Mouse (Mus musculus) CD8-positive naive resting alpha-beta T cell, adult 2 months (primary cell): ENCODE data around the gene Ivns1abp.
"Not testable (repeated sequence)": the region's sequence is repeated elsewhere in the genome, so short reads cannot be mapped to it uniquely, and the experiment has no call there.

Experiments
- DNase-seq, 2 experiments: peaks; one replicate each; pipeline ENCODE4 v3.0.0; 2022; ENCODE audit warnings: low read depth in 2 of 2, low spot score in 2 of 2

Gene Ivns1abp

DNA sequence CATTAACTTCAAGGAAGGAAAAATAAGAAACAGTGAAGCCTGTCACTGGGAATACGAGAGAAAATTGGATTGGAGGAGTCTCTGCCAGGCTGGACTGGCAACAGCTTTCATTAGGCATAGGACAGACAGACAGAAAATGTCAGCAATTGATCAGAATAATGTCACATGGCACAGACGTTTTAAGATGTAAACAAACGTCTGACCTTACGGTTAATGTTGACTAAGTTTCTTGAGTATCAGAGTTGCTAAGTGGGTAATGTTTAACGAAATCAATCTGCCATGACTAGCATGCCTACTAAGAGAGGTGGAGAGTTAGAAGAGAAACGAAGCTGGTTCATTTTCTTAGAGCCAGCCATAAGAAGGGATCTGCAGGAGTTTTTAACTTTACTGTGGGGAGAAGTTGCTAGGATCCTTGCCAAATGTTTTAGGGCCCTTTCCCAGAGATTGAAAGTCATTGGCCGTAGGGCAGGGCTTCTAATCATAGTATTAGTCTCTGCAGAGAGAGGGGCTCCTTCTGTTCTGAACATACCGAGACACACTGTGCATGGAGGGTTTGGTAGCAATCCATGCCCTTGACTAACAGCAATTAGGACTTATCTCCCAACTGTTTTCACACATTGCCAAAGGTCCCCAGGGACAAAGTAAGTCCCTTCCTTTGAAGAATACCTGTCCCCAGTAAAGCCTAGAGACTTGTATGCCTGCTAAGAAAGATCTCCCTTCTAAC is 2.8 kb upstream of the Ivns1abp start:
- no peak for DNase-seq

DNA sequence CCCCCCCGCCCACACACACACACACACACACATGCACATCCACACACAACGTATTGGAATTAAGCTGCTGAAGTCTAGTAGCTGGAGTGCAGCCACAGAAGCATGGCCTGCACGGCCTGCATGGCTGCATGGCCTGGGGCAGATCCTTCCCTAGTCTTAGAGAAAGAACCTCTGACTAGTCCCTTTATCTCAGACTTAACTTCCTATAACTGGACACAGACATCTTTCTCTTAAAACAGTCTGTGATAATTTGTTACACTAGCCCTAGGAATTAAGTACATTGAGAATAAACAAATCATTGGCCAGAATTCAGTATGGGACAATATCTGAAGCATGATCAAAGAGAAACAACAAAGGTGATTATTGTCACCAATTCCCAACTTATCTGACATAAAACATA is 2.0 kb upstream of the Ivns1abp start:
- DNase-seq, result no peak

DNA sequence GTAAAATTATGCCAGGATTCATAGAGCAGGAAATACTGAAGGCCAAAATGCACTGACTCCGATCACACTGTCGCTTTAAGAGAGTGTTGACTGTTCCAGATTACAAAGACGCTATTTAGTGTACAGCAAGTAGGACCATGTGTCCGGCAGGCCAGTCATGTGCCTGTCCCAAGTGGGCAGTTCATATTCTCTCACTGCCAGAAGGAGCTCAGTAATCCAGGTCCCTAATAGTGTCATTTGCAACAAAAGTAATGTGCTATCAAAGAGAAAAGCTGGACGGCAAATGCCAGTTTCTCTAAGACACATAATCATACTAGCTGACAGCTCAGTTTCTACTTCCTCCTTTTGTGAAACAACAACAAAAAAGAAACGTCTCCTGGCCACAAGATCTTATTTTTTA is 1.3 kb upstream of the Ivns1abp start:
- no peak for DNase-seq

DNA sequence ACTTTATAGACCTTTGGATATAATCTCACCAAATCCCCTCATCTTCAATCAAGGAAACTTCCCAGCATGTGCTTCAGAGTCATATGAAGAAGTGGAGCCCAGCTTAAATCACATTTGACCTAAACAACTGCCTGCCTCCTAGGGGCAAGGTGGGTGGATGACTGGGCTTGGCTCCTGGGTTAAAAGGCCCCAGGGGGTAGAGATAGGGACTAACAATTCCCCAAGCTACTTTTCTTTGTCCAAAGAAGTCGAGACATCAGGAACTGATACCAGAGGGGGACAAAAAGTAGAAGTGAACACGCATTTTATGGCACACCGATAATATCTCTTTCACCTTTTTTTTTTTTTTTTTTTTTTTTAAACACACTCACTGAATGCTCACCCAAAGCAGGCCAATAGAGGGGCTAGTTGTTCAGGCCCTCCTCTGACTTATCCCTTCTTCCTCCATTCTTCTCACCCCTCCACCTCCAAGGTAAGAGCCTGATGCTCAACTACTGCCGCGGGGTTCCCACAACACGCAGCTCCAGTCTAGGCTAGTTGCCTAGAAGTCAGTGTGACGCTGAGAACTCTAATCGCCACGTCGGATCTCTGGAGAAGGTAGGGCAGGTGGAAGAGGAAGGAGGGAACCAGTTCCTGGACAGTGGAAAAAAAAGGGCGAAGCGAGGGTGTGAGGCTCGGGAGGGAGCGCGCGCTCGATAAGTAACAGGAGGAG is 550 bp upstream of the Ivns1abp start:
- peak; percentile 8 to 16 for DNase-seq

DNA sequence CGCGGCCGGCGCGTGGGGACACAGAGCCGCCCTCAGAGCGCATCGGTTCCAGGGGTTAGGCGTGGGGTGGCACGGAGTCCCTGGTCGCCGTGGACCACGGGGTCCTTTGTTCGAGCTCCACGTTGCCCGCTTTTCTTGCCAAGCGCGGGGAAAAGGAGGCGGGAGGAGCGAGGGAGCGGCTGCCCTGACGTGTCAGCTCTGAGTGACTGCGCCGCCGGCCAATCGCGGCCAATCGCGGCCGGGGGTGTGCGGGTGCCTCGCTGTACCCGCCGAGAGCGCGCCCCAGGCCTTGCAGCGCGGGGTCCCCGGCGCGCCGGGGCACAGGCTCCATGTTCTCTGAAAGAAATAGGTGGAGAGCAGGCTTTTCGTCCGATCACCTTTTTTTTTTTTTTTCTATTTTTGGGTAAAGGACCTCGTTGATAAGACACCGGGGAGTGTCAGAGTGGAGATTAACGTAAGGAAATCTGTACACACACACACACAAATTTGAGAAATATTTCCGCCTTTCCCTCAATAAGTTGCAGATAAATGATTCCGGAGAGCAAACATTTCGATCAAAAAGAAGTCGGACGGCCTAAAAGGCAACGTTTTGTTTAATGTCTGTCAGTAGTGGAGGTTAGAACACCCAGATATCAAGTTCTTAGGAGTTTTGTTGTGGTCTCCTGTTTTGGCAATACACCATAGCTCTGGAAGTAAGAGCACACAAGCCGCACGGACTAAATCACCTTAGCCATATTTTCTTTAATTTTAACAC is 1.0 kb downstream of the Ivns1abp start:
- DNase-seq, result peak; percentile 81 to 86

DNA sequence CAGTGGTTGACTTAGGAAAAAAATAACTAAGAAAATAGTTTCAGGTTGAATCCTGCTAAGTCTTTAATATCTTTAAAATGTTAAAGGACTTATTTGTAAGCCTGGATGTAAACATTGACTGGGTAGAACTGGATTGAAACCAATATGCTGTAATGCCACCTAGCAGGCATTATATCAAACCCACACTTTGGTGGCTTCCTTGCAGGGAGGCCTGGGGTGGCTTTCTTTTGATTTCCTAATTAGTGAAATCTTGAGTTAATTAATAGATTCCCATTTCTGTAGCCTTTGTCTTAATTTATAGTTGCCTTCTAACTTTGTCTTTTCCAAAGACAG is 1.6 kb downstream of the Ivns1abp start:
- DNase-seq, result no peak

DNA sequence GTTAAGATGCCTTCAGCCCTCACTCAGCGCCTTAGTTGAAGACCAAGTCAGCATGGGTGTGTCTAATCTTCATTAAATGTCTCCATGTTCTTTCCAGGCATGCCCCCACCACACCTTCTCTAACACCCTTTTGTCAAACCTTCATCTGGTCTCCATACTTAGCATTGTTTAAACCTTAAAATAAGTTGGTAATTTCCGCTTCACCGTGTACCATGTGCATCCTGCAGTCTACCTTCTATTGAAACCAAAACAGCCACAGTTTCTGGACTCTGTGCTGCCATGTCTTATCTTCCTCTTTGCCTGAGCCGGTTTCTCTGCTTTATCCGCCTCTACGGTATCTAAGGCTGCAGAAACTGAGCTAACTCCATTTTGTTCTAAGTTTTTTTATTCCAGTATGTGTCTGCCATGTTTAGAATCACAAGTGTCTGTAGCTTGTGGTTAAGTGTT is 2.4 kb downstream of the Ivns1abp start:
- DNase-seq, result no peak

DNA sequence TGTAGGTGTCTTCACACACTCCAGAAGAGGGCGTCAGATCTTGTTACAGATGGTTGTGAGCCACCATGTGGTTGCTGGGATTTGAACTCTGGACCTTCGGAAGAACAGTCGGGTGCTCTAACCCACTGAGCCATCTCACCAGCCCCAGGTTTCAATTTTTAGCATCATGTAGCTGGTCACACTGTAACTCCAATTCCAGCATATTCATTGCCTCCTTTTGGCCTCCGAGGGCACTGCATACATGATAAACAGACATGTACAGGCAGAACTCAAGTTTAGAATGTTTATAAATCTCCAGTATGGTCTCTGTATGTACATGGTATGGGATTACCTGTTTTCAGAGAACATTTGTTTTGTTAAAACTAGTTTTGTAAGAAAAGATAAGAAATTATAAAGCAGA is 4.0 kb downstream of the Ivns1abp start:
- not testable (repeated sequence) for DNase-seq

DNA sequence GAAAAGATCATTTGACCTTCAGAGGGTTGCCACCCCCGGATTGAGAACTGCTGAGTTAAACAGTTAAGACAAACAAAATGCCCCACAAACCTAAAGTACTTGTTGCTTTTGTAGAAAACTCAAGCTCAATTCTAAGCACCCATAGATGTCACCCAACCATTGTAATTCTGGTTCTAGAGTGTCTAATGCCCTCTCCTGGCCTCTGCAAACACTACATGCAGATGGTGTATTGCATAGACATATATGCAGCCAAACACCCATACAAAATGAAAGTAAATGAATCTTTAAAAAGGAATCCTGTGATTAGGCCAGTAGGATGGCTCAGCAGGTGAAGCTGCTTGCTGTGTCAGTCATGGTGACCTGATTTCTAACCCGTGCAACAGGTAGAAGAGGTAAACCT is 8.6 kb downstream of the Ivns1abp start:
- peak; percentile 39 to 58 for DNase-seq

DNA sequence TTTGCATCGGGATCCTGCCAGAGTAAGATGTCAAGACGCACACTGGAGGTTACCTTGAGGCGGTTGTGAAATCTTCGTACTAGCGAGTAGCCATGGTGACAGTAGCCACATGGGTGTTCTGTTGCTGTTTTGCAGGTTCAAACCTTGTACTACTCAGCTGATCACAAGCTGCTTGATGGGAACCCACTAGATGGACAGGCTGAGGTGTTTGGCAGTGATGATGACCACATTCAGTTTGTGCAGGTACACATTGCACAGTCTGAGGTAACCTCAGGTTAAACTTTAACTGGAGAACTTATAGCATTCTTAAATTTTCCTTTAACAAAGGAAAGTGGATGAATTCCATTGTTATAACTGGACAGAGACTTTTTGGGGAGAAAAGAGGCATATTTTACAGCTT is 11.7 kb downstream of the Ivns1abp start:
- DNase-seq, result no peak

DNA sequence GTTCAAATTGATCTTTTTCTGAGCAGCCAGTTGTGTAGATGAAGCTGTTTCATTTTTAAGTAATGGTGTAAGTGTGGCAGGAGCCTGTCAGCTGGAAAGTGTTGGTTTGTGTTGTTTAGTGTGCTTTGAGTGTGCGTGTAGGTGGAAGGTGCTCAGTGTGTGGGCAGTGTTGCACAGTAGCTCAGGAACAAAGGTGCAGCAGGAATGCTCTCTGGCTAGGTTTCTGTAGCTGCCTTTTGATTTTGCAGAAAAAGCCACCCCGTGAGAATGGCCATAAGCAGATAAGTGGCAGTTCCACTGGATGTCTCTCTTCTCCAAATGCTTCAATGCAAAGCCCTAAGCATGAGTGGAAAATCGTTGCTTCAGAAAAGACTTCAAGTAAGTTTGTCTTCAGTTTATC is 15.1 kb downstream of the Ivns1abp start:
- no peak for DNase-seq

DNA sequence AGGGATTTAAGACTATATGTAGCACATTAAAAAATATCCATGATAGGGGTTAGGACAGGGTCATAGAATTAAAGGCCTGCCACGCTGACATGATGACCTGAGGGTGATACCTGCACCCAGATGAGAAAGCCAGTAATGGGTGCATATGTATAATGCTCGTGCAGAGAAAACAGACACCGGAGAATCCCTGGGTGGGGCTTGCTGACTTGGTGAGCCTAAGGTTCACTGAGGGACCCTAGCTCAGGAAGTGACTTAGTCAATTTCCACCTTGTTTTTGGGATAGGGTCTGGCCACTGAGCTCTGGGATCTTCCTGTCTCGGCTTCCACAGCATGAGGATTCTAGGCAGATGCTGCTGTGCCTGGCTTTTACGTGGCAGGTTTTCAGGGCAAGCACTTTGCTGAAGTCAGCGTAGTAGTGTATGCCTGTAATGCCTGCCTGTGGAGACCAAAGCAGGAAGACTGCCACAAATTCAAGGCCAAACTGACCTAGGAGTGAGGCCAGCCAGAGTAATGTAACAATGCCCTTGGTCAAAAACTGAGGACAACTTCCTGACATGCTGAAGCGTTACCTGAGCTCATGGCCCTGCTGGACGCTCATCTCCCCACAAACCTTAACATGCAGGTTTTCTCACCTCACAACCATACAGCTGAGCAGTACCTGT is 22.8 kb downstream of the Ivns1abp start:
- no peak for DNase-seq

DNA sequence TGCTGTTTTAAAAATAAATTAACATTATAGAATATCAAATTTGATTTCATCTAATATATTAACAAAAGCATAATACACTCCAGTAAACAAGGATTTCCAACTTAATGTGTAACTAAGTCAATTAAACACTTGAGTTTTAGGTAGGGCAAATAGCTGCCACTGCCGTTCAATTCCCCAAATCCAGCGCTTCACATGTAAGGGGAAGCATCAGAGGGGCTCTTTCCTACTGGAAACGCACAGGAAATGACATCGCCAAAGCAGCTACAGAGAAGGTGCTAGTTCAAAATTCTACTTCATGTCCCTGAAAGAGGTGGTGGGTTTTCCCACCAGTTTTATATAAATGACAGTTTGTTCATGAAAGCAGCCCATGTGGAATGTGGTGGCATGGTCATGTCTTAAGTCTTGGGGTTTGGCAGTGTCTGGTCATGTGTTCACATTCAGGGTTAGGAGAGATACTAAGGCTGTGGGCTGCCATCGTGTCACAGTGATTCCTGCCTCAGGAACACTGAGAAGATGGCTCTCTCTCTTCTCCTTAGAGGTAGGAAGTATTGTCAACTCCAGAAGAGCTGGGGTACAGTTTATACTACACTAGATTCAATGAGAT is 23.5 kb downstream of the Ivns1abp start:
- DNase-seq, result no peak

DNA sequence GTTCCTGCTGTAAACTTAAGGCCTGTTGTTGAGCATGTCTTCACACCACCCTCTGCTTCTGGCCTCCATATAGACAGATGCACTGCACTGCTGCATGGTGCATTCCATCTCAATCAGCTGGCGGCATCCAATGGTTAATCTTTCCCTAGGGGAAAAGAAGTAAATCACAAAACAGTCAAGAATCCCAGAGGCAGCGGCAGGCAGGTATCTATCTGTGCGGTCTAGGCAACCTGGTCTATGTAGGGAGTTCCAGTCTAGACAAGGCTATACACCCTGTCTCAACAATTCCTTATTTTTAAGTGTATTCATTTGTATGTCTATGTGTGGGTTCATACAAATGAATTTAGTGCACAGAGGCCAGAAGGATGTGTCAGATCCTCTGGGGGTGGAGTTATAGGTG is 24.2 kb downstream of the Ivns1abp start:
- no peak for DNase-seq

DNA sequence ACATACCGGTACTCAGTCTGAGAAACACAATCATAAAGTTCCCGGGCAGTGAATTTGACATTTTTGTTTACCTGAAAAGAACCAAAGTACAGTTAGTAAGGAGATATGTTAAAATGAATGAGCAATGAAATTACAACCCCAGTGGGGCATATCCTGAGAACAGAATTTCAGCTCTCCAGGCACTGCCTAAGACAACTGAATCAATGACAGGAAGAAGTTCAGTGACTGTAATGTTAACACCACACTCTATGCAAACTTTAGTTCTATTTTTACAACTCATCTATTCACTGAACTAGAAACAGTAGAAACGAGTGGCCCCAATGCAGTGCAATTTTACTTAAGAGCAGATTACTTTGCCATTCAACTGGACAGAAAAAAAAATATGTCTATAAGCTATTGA is 26.3 kb downstream of the Ivns1abp start:
- DNase-seq, result no peak

DNA sequence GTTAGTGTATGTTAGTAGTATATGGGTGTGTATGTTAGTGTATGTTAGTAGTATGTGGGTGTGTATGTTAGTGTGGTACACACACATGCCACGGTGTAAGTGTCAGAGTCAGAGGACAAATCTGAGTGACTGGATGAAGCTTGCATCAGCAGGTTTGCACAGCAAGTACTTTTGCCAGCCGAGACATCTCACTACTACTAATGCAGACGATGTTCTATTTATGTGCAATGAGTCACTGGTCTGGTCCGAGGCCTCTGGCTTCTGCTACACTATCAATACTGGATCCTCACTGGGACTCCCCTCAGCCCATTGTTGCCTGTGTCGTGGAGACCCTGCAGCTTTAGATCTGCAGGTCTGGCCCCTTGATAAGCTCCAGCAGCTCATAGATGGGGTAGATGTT is 27.3 kb downstream of the Ivns1abp start:
- DNase-seq, result no peak

DNA sequence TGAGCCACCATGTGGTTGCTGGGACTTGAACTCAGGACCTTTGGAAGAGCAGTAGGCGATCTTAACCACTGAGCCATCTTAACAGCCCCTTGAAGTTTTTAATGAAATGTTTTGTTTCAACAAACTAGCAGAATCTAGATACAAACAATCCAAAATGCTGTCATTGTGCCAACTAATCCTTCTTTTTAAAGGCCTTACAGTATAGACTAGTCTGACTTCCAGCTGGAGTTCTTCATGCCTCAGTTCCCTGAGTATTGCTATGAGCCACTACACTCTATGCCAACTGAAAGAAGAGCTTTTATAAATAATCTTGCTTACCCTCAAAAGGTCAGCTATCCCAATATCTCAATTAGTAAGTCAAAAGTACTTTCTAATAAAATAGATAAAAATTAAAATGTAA is 28.5 kb downstream of the Ivns1abp start:
- DNase-seq, result no peak

DNA sequence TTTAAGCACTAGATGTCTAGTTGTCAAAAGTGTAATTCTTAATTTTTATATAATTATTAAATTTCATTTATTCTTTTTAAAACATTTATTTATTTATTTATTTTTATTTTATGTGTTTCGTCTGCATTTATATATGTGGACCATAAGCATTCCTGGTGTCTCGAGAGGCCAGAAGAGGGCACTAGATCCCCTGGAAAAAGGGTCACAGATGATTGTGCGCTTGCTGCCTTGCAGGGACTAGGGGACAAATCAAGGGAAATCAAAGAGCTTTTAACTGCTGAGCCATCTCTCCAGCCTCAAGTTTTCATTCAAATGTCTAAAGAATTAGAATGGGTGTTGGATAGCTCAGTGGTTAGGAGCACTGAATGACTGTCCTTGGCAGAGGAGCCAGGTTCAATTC is 33.1 kb downstream of the Ivns1abp start:
- DNase-seq, result no peak

DNA sequence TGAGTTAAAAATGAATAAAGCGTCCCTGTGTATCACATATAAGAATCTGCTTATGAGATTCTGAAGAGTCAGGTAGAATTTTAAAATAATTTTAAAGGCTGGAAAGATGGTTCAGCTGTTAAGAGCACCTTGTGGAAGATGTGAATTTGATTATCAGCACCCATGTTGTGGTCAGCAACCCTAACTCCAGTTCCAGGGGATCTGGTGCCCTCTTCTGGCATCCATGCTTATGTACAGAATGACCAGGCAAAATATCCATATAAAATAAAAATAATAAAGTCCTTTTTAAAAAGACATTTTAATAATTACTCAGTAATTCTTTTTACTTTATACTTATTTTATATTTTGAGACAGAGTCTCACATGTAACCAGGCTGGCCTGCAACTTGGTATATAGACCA is 45.8 kb downstream of the Ivns1abp start:
- no peak for DNase-seq

DNA sequence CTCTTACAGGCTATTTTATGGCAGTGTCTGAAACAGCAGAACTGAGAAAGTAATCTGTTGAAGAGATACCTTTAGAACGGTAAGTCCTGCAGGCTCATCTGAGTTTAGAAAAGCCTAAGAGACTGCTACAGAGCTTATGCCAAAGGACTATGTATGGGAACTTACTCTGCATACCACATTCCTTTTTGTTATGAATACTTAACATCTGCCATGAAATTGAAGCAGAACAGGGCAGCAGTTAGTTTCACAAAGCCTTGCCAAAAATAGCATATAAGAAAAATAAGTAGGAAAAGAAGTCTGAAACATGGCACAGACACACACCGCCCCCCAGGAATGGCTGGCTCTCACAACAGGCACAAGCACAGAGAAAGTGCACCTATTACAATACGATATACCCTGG is 65.5 kb downstream of the Ivns1abp start:
- no peak for DNase-seq
